Mouse (Mus musculus): ENCODE data around the gene Pex19. TPM values are rescaled to one million over a fixed set of nuclear protein-coding genes. Genes with fewer than 3 reads are reported as not detected.

Gene Pex19
- total and polyA plus RNA-seq, 2 experiments = 92.5 to 113 TPM

GRCm38 (mm10) chr1:172134072-172134471, 7.5 kb downstream of the Pex19 start:
- Histone ChIP-seq H3K27me3 (ENCODE audit: control insufficient read depth, insufficient read depth, low read length) (no peaks in the 10 kb centered on the region), H3K4me3 (ENCODE audit: insufficient read depth, low read depth, low read length) (no peak overlapping the region), H3K36me3 (ENCODE audit: control insufficient read depth, insufficient read depth, low read length) (peaks cover 52% of the 10 kb centered on the region), H3K79me2 (ENCODE audit: control insufficient read depth, insufficient read depth, low read length) (no peaks in the 10 kb centered on the region), H3K4me1 (ENCODE audit: control insufficient read depth, insufficient read depth, low read length) (0 out of 2 replicates have a peak, but pooled peaks cover 2% of the 10 kb centered on the region), H3K27ac (replicated peaks; ENCODE audit: insufficient read depth, low read depth, low read length) (no peak overlapping the region), H3K9ac (ENCODE audit: low read depth, low read length) (no peak overlapping the region)
- TF ChIP-seq CTCF (IDR thresholded peaks at IDR 0.05; ENCODE audit: low read depth, low read length) (no peak), POLR2A (IDR thresholded peaks at IDR 0.05; ENCODE audit: extremely low read depth, insufficient read depth, low read length) (no peak)
- 83% methylated on average over 4 of the region's 4 CpGs for WGBS
- DNase-seq (ENCODE audit: extremely low read depth, low read depth, low spot score) = no peak

DNA sequence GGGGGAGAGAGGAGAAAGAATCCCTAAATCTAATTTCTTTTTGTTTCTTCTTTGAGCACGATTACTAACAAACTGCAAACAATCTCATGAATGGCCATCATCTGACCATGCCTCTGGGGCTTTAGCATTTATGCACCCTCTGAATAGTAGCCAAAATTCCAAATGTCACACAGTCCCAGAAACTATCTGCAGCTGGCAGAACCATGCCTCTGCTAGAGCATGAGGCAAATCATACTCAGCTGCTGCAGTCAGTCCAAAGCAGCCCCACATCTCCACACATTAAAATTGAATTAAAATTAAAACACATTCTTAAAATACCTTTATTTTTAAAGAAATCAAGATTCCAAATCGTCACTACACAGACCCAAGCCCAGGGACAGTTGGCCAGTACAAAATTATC, 13.6 kb downstream of the Pex19 start:
- Histone ChIP-seq H3K27ac (replicated peaks; ENCODE audit: insufficient read depth, low read depth, low read length) (no peak overlapping the region), H3K27me3 (ENCODE audit: control insufficient read depth, insufficient read depth, low read length) (no peaks in the 10 kb centered on the region), H3K4me1 (ENCODE audit: control insufficient read depth, insufficient read depth, low read length) (peaks cover 4% of the 10 kb centered on the region), H3K4me3 (ENCODE audit: insufficient read depth, low read depth, low read length) (no peak overlapping the region), H3K79me2 (ENCODE audit: control insufficient read depth, insufficient read depth, low read length) (no peaks in the 10 kb centered on the region), H3K36me3 (ENCODE audit: control insufficient read depth, insufficient read depth, low read length) (peaks cover 6% of the 10 kb centered on the region), H3K9ac (ENCODE audit: low read depth, low read length) (no peak overlapping the region)
- 83% methylated on average over 2 of the region's 2 CpGs for whole genome bisulfite sequencing
- TF ChIP-seq POLR2A (IDR thresholded peaks at IDR 0.05; ENCODE audit: extremely low read depth, insufficient read depth, low read length) = no peak
- TF ChIP-seq CTCF (IDR thresholded peaks at IDR 0.05; ENCODE audit: low read depth, low read length) = no peak
- DNase-seq (ENCODE audit: extremely low read depth, low read depth, low spot score) = no peak

GRCm38 (mm10) chr1:172140825-172141224, 14.3 kb downstream of the Pex19 start:
- 100% methylated on average over 1 of the region's 1 CpGs for WGBS

DNA sequence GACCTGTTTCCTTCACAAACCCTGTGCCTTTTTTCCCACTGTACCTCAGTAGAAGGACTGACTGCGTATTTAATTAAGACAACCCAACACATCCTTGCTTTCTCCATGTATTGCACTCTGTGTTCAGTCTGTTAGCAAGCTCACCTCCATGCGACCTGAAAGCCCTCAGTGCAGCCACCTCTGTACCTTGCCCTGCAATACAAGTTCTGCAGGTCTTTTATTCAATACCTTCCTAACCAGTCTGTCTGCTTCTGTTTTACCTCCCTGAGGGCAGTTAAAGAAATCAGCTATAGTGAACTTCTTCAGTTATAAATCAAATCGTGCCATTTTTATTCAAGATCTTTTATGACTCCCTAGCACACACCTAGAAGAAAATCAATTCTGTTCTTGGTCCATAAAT, 15.0 kb downstream of the Pex19 start:
- Histone ChIP-seq H3K4me1 (ENCODE audit: control insufficient read depth, insufficient read depth, low read length) (peaks cover 4% of the 10 kb centered on the region), H3K4me3 (ENCODE audit: insufficient read depth, low read depth, low read length) (no peak overlapping the region), H3K9ac (ENCODE audit: low read depth, low read length) (no peak overlapping the region), H3K27me3 (ENCODE audit: control insufficient read depth, insufficient read depth, low read length) (no peaks in the 10 kb centered on the region), H3K36me3 (ENCODE audit: control insufficient read depth, insufficient read depth, low read length) (no peaks in the 10 kb centered on the region), H3K79me2 (ENCODE audit: control insufficient read depth, insufficient read depth, low read length) (no peaks in the 10 kb centered on the region), H3K27ac (replicated peaks; ENCODE audit: insufficient read depth, low read depth, low read length) (no peak overlapping the region)
- TF ChIP-seq CTCF (IDR thresholded peaks at IDR 0.05; ENCODE audit: low read depth, low read length) (no peak), POLR2A (IDR thresholded peaks at IDR 0.05; ENCODE audit: extremely low read depth, insufficient read depth, low read length) (no peak)
- DNase-seq (ENCODE audit: extremely low read depth, low read depth, low spot score) = peak; percentile 69
- 46% methylated on average over 3 of the region's 3 CpGs for WGBS

More at GRCm38 (mm10) chr1:172140825-172141224, 14.3 kb downstream of the Pex19 start:
- Histone ChIP-seq H3K36me3 (ENCODE audit: control insufficient read depth, insufficient read depth, low read length) (peaks cover 2% of the 10 kb centered on the region), H3K4me1 (ENCODE audit: control insufficient read depth, insufficient read depth, low read length) (peaks cover 4% of the 10 kb centered on the region), H3K79me2 (ENCODE audit: control insufficient read depth, insufficient read depth, low read length) (no peaks in the 10 kb centered on the region), H3K27me3 (ENCODE audit: control insufficient read depth, insufficient read depth, low read length) (no peaks in the 10 kb centered on the region), H3K4me3 (ENCODE audit: insufficient read depth, low read depth, low read length) (no peak overlapping the region), H3K9ac (ENCODE audit: low read depth, low read length) (no peak overlapping the region), H3K27ac (replicated peaks; ENCODE audit: insufficient read depth, low read depth, low read length) (no peak overlapping the region)
- TF ChIP-seq CTCF (IDR thresholded peaks at IDR 0.05; ENCODE audit: low read depth, low read length) (no peak), POLR2A (IDR thresholded peaks at IDR 0.05; ENCODE audit: extremely low read depth, insufficient read depth, low read length) (no peak)
- no peak for DNase-seq (ENCODE audit: extremely low read depth, low read depth, low spot score)

GRCm38 (mm10) chr1:172143570-172143969, 17.0 kb downstream of the Pex19 start:
- Histone ChIP-seq H3K27ac (replicated peaks; ENCODE audit: insufficient read depth, low read depth, low read length) (no peak overlapping the region), H3K4me3 (ENCODE audit: insufficient read depth, low read depth, low read length) (no peak overlapping the region), H3K79me2 (ENCODE audit: control insufficient read depth, insufficient read depth, low read length) (peaks cover 4% of the 10 kb centered on the region; the same call in 1 of the 2 replicates), H3K9ac (ENCODE audit: low read depth, low read length) (no peak overlapping the region), H3K36me3 (ENCODE audit: control insufficient read depth, insufficient read depth, low read length) (no peaks in the 10 kb centered on the region), H3K4me1 (ENCODE audit: control insufficient read depth, insufficient read depth, low read length) (peaks cover 4% of the 10 kb centered on the region), H3K27me3 (ENCODE audit: control insufficient read depth, insufficient read depth, low read length) (no peaks in the 10 kb centered on the region)
- peak; percentile 48 for TF ChIP-seq CTCF (IDR thresholded peaks at IDR 0.05; ENCODE audit: low read depth, low read length)
- TF ChIP-seq POLR2A (IDR thresholded peaks at IDR 0.05; ENCODE audit: extremely low read depth, insufficient read depth, low read length) = no peak
- 2% methylated on average over 1 of the region's 1 CpGs for WGBS
- DNase-seq (ENCODE audit: extremely low read depth, low read depth, low spot score) = peak; percentile 69

DNA sequence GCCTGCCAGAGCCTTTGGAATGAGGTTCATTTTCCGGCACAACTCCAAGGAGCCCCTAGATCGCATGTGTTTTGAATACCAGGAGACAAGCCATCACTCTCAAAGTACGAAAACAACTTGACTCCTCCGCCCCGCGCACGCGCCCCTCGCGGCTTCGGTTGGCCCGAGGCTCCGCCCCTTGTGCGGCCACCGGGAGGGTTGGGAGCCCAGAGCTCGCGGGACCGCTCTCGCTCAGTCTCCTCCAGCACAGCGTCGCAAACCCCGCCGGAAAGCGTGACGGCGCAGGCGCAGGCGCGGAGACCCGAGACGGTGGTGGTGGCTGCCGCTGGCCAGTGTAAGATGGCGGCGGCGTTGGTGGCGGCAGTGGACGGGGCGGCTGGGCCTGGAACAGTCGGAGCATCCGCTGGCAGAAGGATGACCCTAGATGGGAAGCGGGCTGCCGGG, 21.3 kb downstream of the Pex19 start, which contains the start of gene Dcaf8:
Dcaf8 (plus strand) TSS at position 250 of the 444 bp plus-strand sequence.
- Histone ChIP-seq H3K9ac (ENCODE audit: low read depth, low read length) (peak within 1 kb of the TSS; percentile 97), H3K79me2 (ENCODE audit: control insufficient read depth, insufficient read depth, low read length) (peaks cover 19% of the 10 kb centered on the region; the same call in 1 of the 2 replicates), H3K27me3 (ENCODE audit: control insufficient read depth, insufficient read depth, low read length) (no peaks in the 10 kb centered on the region), H3K4me1 (ENCODE audit: control insufficient read depth, insufficient read depth, low read length) (peaks cover 12% of the 10 kb centered on the region), H3K4me3 (ENCODE audit: insufficient read depth, low read depth, low read length) (peak within 1 kb of the TSS; percentile 93), H3K27ac (replicated peaks; ENCODE audit: insufficient read depth, low read depth, low read length) (peak within 1 kb of the TSS; percentile 97), H3K36me3 (ENCODE audit: control insufficient read depth, insufficient read depth, low read length) (peaks cover 16% of the 10 kb centered on the region)
- DNase-seq (ENCODE audit: extremely low read depth, low read depth, low spot score) = peak; percentile 82
- under 1% methylated on average over 39 of the region's 42 CpGs for WGBS
- TF ChIP-seq POLR2A (IDR thresholded peaks at IDR 0.05; ENCODE audit: extremely low read depth, insufficient read depth, low read length) = peak; percentile 91
- no peak for TF ChIP-seq CTCF (IDR thresholded peaks at IDR 0.05; ENCODE audit: low read depth, low read length)

All from liver, adult 2 months (tissue).